Mouse (Mus musculus) bone marrow, adult 2 months (tissue): ENCODE results near the gene Fabp7.

ENCODE experiments used
- CTCF ChIP-seq: fragments of 200-500 bp; IDR thresholded peaks from 2 replicates; pipeline ENCODE4 v1.5.1; 2011; ENCODE audit warnings: low read length, control low read depth; ENCODE audit not compliant: control insufficient read depth, insufficient read depth
- POLR2A ChIP-seq: fragments of 200-500 bp; IDR thresholded peaks from 2 replicates; pipeline ENCODE4 v1.6.1; 2011; ENCODE audit warnings: low read depth, mild to moderate bottlenecking, control low read depth, low read length, borderline replicate concordance; ENCODE audit not compliant: control insufficient read depth

DNA sequence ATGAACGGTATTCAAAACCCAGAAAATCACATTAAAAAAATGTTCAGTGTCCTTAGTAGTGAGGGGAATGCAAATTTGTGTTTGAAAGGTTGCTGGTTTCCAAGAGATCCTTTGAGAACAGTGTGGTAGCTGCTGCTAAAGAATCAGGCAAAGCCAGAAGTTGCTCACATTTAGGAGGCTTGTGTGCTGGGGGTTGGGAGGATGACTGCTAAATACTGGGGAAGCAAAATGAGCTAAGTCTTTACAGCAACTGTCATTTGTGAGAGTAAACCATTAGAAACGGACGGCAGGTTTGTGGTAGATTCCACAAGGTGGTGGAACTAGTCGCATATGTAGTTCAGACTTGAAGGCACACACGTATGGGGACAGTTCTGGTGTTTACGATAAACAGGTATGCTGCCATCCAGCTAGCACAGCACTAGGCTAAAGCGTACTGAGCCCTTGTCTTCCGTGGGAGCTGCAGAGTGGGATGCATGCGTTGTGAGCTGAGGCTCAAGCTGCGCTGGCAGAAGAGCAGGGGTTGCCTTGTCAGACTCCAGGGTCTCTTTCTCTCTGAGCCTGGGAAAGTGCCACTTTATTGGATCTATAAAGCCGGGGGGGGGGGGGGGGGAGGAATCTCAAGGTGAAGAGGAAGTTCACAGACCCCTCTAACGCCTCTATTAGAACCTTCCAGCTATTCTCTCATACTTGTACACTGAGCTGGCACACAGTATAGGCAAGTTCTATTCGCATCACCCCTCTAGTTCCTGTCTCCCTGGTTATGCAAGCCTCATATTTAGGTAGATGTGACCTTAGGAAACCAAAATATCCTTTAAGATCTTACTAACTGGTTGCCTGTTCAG lies 1.2 kb upstream of the Fabp7 start:
- TF ChIP-seq CTCF (no peak), POLR2A (no peak)
